Mouse (Mus musculus): ENCODE data around the gene March4.

The March4 gene

GRCm38 (mm10) chr1:72536611-72537351 lies at the start of gene March4:
Gene March4 (minus strand): TSS chr1:72536930.
- peak; percentile 40 for DNase-seq (ENCODE audit: low read depth, low spot score)

GRCm38 (mm10) chr1:72585971-72586875 lies 49.5 kb upstream of the March4 start:
- no peak for DNase-seq (ENCODE audit: low read depth, low spot score)

GRCm38 (mm10) chr1:72583906-72584305 lies 47.2 kb upstream of the March4 start:
- DNase-seq (ENCODE audit: low read depth, low spot score): no peak

- DNase-seq (ENCODE audit: low read depth, low spot score): peak; percentile 84
These were observed 46.4 kb upstream of the March4 start, which contains the start of gene Smarcal1 for GRCm38 (mm10) chr1:72582947-72583731. Gene Smarcal1 (plus strand): TSS chr1:72583251.

- DNase-seq (ENCODE audit: low read depth, low spot score): no peak
These were observed 42.1 kb upstream of the March4 start for GRCm38 (mm10) chr1:72578806-72579205.

- DNase-seq (ENCODE audit: low read depth, low spot score): no peak
These were observed 41.6 kb upstream of the March4 start for GRCm38 (mm10) chr1:72578351-72578750.

GRCm38 (mm10) chr1:72577481-72577922 lies 40.8 kb upstream of the March4 start:
- no peak for DNase-seq (ENCODE audit: low read depth, low spot score)

- DNase-seq (ENCODE audit: low read depth, low spot score): no peak
These were observed 38.4 kb upstream of the March4 start for GRCm38 (mm10) chr1:72575121-72575520.

- DNase-seq (ENCODE audit: low read depth, low spot score): no peak
These were observed 37.9 kb upstream of the March4 start for GRCm38 (mm10) chr1:72574608-72575007.

GRCm38 (mm10) chr1:72574047-72574446 lies 37.3 kb upstream of the March4 start:
- DNase-seq (ENCODE audit: low read depth, low spot score): no peak

GRCm38 (mm10) chr1:72568725-72569124 lies 32.0 kb upstream of the March4 start:
- no peak for DNase-seq (ENCODE audit: low read depth, low spot score)

GRCm38 (mm10) chr1:72567056-72567455 lies 30.3 kb upstream of the March4 start:
- no peak for DNase-seq (ENCODE audit: low read depth, low spot score)

- DNase-seq (ENCODE audit: low read depth, low spot score): no peak
These were observed 27.7 kb upstream of the March4 start for GRCm38 (mm10) chr1:72564334-72564962.

GRCm38 (mm10) chr1:72558625-72559024 lies 21.9 kb upstream of the March4 start:
- no peak for DNase-seq (ENCODE audit: low read depth, low spot score)

- DNase-seq (ENCODE audit: low read depth, low spot score): no peak
These were observed 19.7 kb upstream of the March4 start for GRCm38 (mm10) chr1:72556471-72556870.

GRCm38 (mm10) chr1:72550317-72550716 lies 13.6 kb upstream of the March4 start:
- DNase-seq (ENCODE audit: low read depth, low spot score): no peak

- no peak for DNase-seq (ENCODE audit: low read depth, low spot score)
These were observed 1.5 kb upstream of the March4 start for GRCm38 (mm10) chr1:72538266-72538665.

GRCm38 (mm10) chr1:72535725-72536571 lies 782 bp downstream of the March4 start:
- DNase-seq (ENCODE audit: low read depth, low spot score): no peak

GRCm38 (mm10) chr1:72533439-72533838 lies 3.3 kb downstream of the March4 start:
- no peak for DNase-seq (ENCODE audit: low read depth, low spot score)

- no peak for DNase-seq (ENCODE audit: low read depth, low spot score)
These were observed 3.8 kb downstream of the March4 start for GRCm38 (mm10) chr1:72532926-72533325.
